Mouse (Mus musculus) forebrain, embryonic 12.5 days (tissue): ENCODE results near the gene Gm21767. TPM values are rescaled to one million over a fixed set of nuclear protein-coding genes. Genes with fewer than 3 reads are reported as not detected.
"Not testable (repeated sequence)": the region's sequence is repeated elsewhere in the genome, so short reads cannot be mapped to it uniquely, and the experiment has no call there.

Experiments
- ATAC-seq: fragments of 200-750 bp; cut with Nextera tagmentation; 2 replicates; pipeline ENCODE4 v1.8.0; 2017; ENCODE audit warnings: moderate TSS enrichment; ENCODE audit not compliant: low FRiP score
- H3K27ac ChIP-seq: fragments of 300-500 bp; sonication (generic); 2 replicates; pipeline ENCODE4 v1.5.1; 2016; ENCODE audit warnings: mild to moderate bottlenecking
- H3K27me3 ChIP-seq: fragments of 300-500 bp; sonication (generic); 2 replicates; pipeline ENCODE4 v1.6.1; 2016; ENCODE audit warnings: mild to moderate bottlenecking
- H3K36me3 ChIP-seq: fragments of 300-500 bp; sonication (generic); replicated peaks from 2 replicates; pipeline ENCODE4 v1.6.1; 2016; ENCODE audit warnings: mild to moderate bottlenecking
- H3K4me1 ChIP-seq: fragments of 300-500 bp; sonication (generic); 2 replicates; pipeline ENCODE4 v1.6.1; 2016
- H3K4me2 ChIP-seq: fragments of 300-500 bp; sonication (generic); 2 replicates; pipeline ENCODE4 v1.6.1; 2016; ENCODE audit warnings: mild to moderate bottlenecking, moderate library complexity
- H3K4me3 ChIP-seq: fragments of 300-500 bp; sonication (generic); replicated peaks from 2 replicates; pipeline ENCODE4 v1.5.1; 2016; ENCODE audit warnings: mild to moderate bottlenecking
- H3K9ac ChIP-seq: fragments of 300-500 bp; sonication (generic); 2 replicates; pipeline ENCODE4 v1.6.1; 2016; ENCODE audit warnings: mild to moderate bottlenecking
- H3K9me3 ChIP-seq: fragments of 300-500 bp; sonication (generic); 2 replicates; pipeline ENCODE4 v1.6.1; 2016
- WGBS: fragments of 180-500 bp; shearing (Covaris S2); methylation state at CpG from one replicate; pipeline ENCODE4 v1.1.7; 2016; 5-methylcytosine and 5-hydroxymethylcytosine counted together
- polyA plus RNA-seq: library from polyadenylated mRNA; unstranded; fragments of >200 nt; fragmentation: Nextera tagmentation; extraction: Ambion mirVana; gene quantifications from 2 replicates; pipeline ENCODE4 v1.2.1, GENCODE M21; 2016

Gene Gm21767
- not detected in 2 replicates for polyA plus RNA-seq

DNA sequence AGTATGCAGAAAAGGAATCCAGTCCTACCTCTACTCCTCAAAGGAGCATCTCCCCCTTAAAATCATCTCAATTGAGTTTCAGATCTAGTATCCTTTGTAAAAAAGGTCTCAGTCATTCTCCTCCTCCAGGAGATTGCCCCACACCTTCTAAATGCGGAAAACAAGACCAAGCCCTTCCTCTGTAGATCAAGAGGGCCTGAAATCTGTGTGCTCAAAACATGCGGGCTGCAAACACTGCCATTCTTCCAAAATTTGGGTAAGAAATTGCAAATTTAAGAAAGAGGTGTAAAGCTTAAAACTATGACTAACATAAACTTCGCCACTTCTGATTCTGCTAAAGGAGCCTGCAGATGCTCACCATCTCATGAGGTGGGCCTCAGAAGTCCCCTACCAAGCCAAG lies at the start of gene Gm21767:
Gm21767 (plus strand) TSS at position 301 of the 400 bp plus-strand sequence.
- ATAC-seq, H3K9ac ChIP-seq, H3K36me3 ChIP-seq, H3K27me3 ChIP-seq, H3K4me1 ChIP-seq, H3K9me3 ChIP-seq, H3K27ac ChIP-seq, H3K4me3 ChIP-seq, H3K4me2 ChIP-seq: not testable (repeated sequence)
- WGBS = no CpG with 5 or more reads among the region's 3 CpGs
